Mouse (Mus musculus): ENCODE measurements around the gene Fam71f2.

DNA sequence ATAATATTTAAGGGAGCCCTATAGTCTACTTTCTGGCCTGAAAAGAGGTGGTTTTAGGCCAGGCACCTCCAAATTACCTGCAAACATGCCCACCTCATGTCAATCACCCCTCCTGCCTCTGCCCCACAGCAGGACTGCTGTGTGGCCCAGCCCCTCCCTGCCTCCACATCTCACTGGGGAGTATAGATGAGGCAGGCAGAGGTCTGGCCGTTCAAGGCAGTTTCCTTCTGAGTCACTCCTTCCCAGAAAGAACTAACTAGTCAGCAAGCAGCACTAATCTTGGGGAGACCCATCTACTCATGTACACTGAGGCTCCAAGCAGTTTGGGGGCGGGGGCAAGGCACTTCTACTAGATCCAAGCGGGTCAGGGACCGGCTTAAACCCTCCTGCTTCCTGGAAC is 32.3 kb upstream of the Fam71f2 start:
- no peak for TF ChIP-seq CHD2 (IDR thresholded peaks at IDR 0.05; ENCODE audit: low read depth, low read length)
- TF ChIP-seq ZNF384 (IDR thresholded peaks at IDR 0.05; ENCODE audit: low read depth, low read length) = no peak
- TF ChIP-seq ZC3H11A (IDR thresholded peaks at IDR 0.05; ENCODE audit: borderline replicate concordance, low read depth, low read length) = no peak
